ENCODE assay signal across 31 mouse cellular contexts in genomic region chr9:44981676-44982075, GRCm38 (mm10). TPM values are rescaled to one million over a fixed set of nuclear protein-coding genes. Genes with fewer than 3 reads are reported as not detected.
A peak's percentile ranks its signal among the peaks of the same experiment; 100 is the strongest.
DNase-seq lines count a peak whose midpoint lies in the region; ATAC-seq and TF ChIP-seq lines count a peak whose summit lies in the region.
"Had no signal": no experiment of that assay in that cellular context is flagged by ENCODE, and none has a peak within 500 bp of the region (broad histone marks: within the 10 kb centered on the region; RNA-seq: fewer than 3 reads in every experiment).

Gene Cd3d, plus strand, starts transcription at chr9:44981786.

- no peak for ATAC-seq in frontal cortex, adult (ENCODE audit: low TSS enrichment)
- ATAC-seq: forebrain, postnatal 0 days; hindbrain, postnatal 0 days had no signal

- H3K27ac ChIP-seq in testis, adult 2 months (ENCODE audit: control insufficient read depth, insufficient read depth, low read depth, low read length): no peak within 1 kb of the TSS
- H3K27ac ChIP-seq: forebrain, embryonic 10.5 days; heart, embryonic 13.5 days; hindbrain, embryonic 10.5 days; hindbrain, postnatal 0 days; midbrain, embryonic 12.5 days; neural tube, embryonic 12.5 days had no signal

- no peak for TF ChIP-seq CTCF in testis, adult 2 months (IDR thresholded peaks at IDR 0.05; ENCODE audit: control insufficient read depth, insufficient read depth, insufficient replicate concordance, low read depth, low read length)

- H3K4me1 ChIP-seq in testis, adult 2 months (ENCODE audit: control insufficient read depth, insufficient read depth, low read length): peaks cover 11% of the 10 kb centered on the region
- H3K4me1 ChIP-seq: forebrain, embryonic 10.5 days; heart, embryonic 13.5 days; midbrain, embryonic 12.5 days; neural tube, embryonic 12.5 days had no signal

- no peak for TF ChIP-seq POLR2A in testis, adult 2 months (IDR thresholded peaks at IDR 0.05; ENCODE audit: control insufficient read depth, low read depth, low read length)

- no peak within 1 kb of the TSS for H3K4me3 ChIP-seq in testis, adult 2 months (ENCODE audit: control insufficient read depth, low read depth, low read length)
- H3K4me3 ChIP-seq: forebrain, embryonic 10.5 days; heart, embryonic 13.5 days; hindbrain, embryonic 10.5 days; midbrain, embryonic 12.5 days; neural tube, embryonic 12.5 days had no signal

- no peak for DNase-seq in testis, postnatal 14 days (ENCODE audit: low spot score)
- peak; percentile 80 for DNase-seq in induced T-regulatory cell, adult 2 months (ENCODE audit: low read depth)
- DNase-seq in thymus, postnatal 0 days (ENCODE audit: low spot score): peak; percentile 86
- no peak for DNase-seq in urinary bladder, postnatal 10 days (ENCODE audit: low spot score)
- DNase-seq in layer of hippocampus, postnatal 10 days (ENCODE audit: low spot score in 2 of 2): no peak
- DNase-seq: adrenal gland, postnatal 25 days; cerebellum, adult 11-12 months; cerebellum, postnatal 25 days; embryo, embryonic 11 days; forebrain, postnatal 0 days; kidney, adult 2 months; kidney, postnatal 10 days; lung, adult 2 months; lung, postnatal 4 days; spleen, adult 18-20 months had no signal

- H3K36me3 ChIP-seq in testis, adult 2 months (ENCODE audit: control insufficient read depth, insufficient read depth, low read length): no peaks in the 10 kb centered on the region
- H3K36me3 ChIP-seq: forebrain, embryonic 10.5 days; G1E; heart, embryonic 13.5 days; hindbrain, embryonic 10.5 days; midbrain, embryonic 12.5 days; neural tube, embryonic 12.5 days had no signal

- H3K27me3 ChIP-seq in testis, adult 2 months (ENCODE audit: control insufficient read depth, insufficient read depth, low read length): no peaks in the 10 kb centered on the region
- H3K27me3 ChIP-seq: midbrain, embryonic 12.5 days; neural tube, embryonic 12.5 days had no signal

RNA-seq across cellular contexts. Expression of gene Cd3d, which starts in this region (rescaled TPM):
- polyA plus RNA-seq in testis, adult 2 months (2012; rRNA removed): 49.4 and 55.3 TPM in 2 replicates
- polyA plus RNA-seq in thymus, postnatal 0 days (2015; fragmentation: Nextera tagmentation; extraction: Ambion mirVana): 485 and 511 TPM in 2 replicates
- total RNA-seq in layer of hippocampus, postnatal 10 days (2021): not detected
- total RNA-seq: adrenal gland, postnatal 25 days; forebrain, postnatal 0 days; G1E; gastrocnemius, adult 8-10 months; hindbrain, postnatal 0 days; layer of hippocampus, adult 8-10 months; left cerebral cortex, adult 8-10 months had no signal
- polyA plus RNA-seq: C2C12; embryonic facial prominence, embryonic 14.5 days; forebrain, embryonic 10.5 days; forebrain, postnatal 0 days; G1E; hindbrain, embryonic 10.5 days; limb, embryonic 11.5 days; liver, embryonic 11.5 days; midbrain, embryonic 12.5 days; neural tube, embryonic 12.5 days had no signal

Comparison
In these comparisons a context has a peak if more than half of its experiments do, and no peak if none do; other contexts are left out.
1. DNase-seq: peak in induced T-regulatory cell, adult 2 months (single experiment) and thymus, postnatal 0 days (single experiment); none in testis, postnatal 14 days (single experiment), urinary bladder, postnatal 10 days (single experiment) and layer of hippocampus, postnatal 10 days (0 of 2).